Mouse (Mus musculus) erythroblast, embryonic 14.5 days (primary cell): ENCODE measurements around the gene Etv1. TPM values are rescaled to one million over a fixed set of nuclear protein-coding genes. Genes with fewer than 3 reads are reported as not detected.
"Not testable (repeated sequence)": the region's sequence is repeated elsewhere in the genome, so short reads cannot be mapped to it uniquely, and the experiment has no call there.

Source experiments
- H3K27me3 ChIP-seq: 2 replicates; pipeline ENCODE4 v1.6.1; 2012; ENCODE audit warnings: inconsistent platforms; ENCODE audit not compliant: control insufficient read depth
- H3K36me3 ChIP-seq: 2 replicates; pipeline ENCODE4 v1.6.1; 2012; ENCODE audit warnings: mild to moderate bottlenecking, inconsistent platforms; ENCODE audit not compliant: control insufficient read depth
- H3K4me1 ChIP-seq: 2 replicates; pipeline ENCODE4 v1.6.1; 2012; ENCODE audit warnings: inconsistent platforms; ENCODE audit not compliant: control insufficient read depth
- H3K4me3 ChIP-seq: replicated peaks from 2 replicates; pipeline ENCODE3; 2012; ENCODE audit warnings: moderate library complexity, mild to moderate bottlenecking, inconsistent platforms
- H3K9me3 ChIP-seq: 2 replicates; pipeline ENCODE4 v1.6.1; 2012; ENCODE audit warnings: low read length, inconsistent platforms, mixed read lengths; ENCODE audit not compliant: control insufficient read depth
- GATA1 ChIP-seq: IDR thresholded peaks from 2 replicates; pipeline ENCODE4 v1.6.1; 2012; ENCODE audit warnings: low read length, inconsistent platforms, mixed read lengths
- TAL1 ChIP-seq: IDR thresholded peaks from 3 replicates; pipeline ENCODE4 v1.6.1; 2012; ENCODE audit warnings: low read length, inconsistent platforms, mixed read lengths
- polyA plus RNA-seq: library from polyadenylated mRNA; stranded (reverse); fragments of >175 nt; gene quantifications from 2 replicates; pipeline ENCODE4 v1.2.3, GENCODE M21; 2012

Etv1 gene
- polyA plus RNA-seq, 1 experiment, result not detected

DNA sequence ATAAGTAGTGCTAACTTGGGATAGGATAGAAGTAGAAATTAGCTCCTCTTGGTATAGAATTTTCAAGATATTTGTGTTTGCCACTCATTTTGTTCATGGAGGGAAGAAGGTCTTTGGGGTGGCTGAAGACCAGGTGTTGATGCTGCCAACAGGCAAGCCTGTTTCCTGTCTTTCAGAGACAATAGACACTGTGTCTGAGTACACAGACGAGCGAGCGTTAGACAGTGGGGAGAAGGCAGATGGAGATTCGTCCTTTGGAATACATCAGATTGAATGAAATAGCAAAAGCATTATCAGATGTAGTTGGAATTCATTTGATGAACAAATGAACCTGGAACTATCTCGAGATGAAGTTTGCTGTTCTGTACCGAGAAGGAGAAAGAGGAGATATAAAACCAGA is 33.2 kb downstream of the Etv1 start:
- TF ChIP-seq GATA1, result no peak
- TF ChIP-seq TAL1, result no peak
- Histone ChIP-seq H3K4me1 (no peaks in the 10 kb centered on the region), H3K36me3 (no peaks in the 10 kb centered on the region), H3K9me3 (no peaks in the 10 kb centered on the region), H3K4me3 (no peak overlapping the region), H3K27me3 (no peaks in the 10 kb centered on the region)

DNA sequence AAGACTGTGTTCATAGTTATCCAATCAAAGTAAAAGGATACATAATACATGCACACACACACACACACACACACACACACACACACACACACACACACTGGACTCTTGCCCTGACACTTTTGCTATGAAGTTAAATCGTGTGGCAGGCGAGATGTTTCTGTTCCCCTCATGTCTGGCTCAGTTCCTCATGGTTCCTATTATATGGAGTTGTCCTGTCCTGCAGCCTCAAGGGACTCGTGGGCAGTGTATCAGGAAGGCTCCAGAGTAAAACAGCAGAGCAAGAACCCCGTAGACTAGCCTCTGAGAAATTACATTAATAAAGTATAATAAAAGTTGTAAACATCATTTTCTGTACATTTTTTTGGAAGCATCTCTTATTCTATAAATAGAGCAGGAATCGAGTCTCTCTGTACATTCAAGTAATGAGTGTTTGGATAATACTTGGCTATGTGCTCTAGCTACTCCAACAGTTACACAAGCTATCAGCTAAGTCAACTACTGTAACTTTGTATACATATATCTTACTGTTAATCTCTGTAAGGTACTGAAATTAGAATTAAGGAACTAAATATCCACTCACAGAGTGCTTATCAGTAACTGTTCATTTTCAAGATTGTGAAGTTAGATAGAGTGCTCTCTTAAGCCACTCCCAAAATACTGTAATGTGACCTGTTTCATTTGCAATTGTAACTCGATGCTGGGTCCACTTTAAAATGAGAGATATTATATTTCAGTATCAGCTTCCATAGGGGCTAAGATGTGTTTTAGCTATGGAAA is 35.0 kb downstream of the Etv1 start:
- no peaks in the 10 kb centered on the region for H3K9me3 ChIP-seq
- TF ChIP-seq TAL1 (no peak), GATA1 (no peak)
- no peaks in the 10 kb centered on the region for H3K36me3 ChIP-seq
- H3K4me3 ChIP-seq, result no peak overlapping the region
- no peaks in the 10 kb centered on the region for H3K4me1 ChIP-seq
- H3K27me3 ChIP-seq, result no peaks in the 10 kb centered on the region

- no peaks in the 10 kb centered on the region for H3K9me3 ChIP-seq
- no peaks in the 10 kb centered on the region for H3K4me1 ChIP-seq
- no peaks in the 10 kb centered on the region for H3K27me3 ChIP-seq
- TF ChIP-seq GATA1 (no peak), TAL1 (no peak)
- no peaks in the 10 kb centered on the region for H3K36me3 ChIP-seq
- H3K4me3 ChIP-seq, result no peak overlapping the region
These were observed 37.1 kb downstream of the Etv1 start for GRCm38 (mm10) chr12:38816235-38816634.

- TF ChIP-seq GATA1 (no peak), TAL1 (no peak)
- Histone ChIP-seq H3K27me3 (no peaks in the 10 kb centered on the region), H3K9me3 (no peaks in the 10 kb centered on the region), H3K36me3 (no peaks in the 10 kb centered on the region), H3K4me1 (no peaks in the 10 kb centered on the region), H3K4me3 (no peak overlapping the region)
These were observed 39.1 kb downstream of the Etv1 start for GRCm38 (mm10) chr12:38818320-38818719.

DNA sequence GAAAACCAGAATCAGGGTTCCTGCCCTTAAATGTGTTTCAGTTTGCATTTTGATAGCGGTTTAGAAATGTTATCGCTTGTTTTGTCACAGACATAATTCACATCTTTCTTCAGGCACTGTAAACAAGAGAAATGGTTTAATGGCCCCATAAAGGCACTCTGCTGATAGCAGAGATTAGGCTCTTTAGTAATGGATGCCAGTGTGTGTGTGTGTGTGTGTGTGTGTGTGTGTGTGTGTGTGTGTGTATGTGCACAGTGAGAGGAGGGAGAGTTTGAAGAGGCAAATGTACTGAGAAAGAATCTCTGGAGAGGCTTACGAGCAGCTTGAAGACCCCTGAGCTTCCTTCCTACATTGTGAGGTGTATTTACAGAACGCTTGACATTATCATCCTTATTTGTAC is 41.5 kb downstream of the Etv1 start:
- no peaks in the 10 kb centered on the region for H3K27me3 ChIP-seq
- H3K9me3 ChIP-seq, result peaks cover 4% of the 10 kb centered on the region
- H3K36me3 ChIP-seq, result no peaks in the 10 kb centered on the region
- TF ChIP-seq TAL1, result no peak
- no peak for TF ChIP-seq GATA1
- H3K4me1 ChIP-seq, result no peaks in the 10 kb centered on the region
- H3K4me3 ChIP-seq, result no peak overlapping the region

GRCm38 (mm10) chr12:38824405-38824804 is 45.2 kb downstream of the Etv1 start:
- no peak for TF ChIP-seq GATA1
- no peak for TF ChIP-seq TAL1
- no peak overlapping the region for H3K4me3 ChIP-seq
- no peaks in the 10 kb centered on the region for H3K27me3 ChIP-seq
- H3K9me3 ChIP-seq, result peaks cover 4% of the 10 kb centered on the region
- H3K4me1 ChIP-seq, result no peaks in the 10 kb centered on the region
- no peaks in the 10 kb centered on the region for H3K36me3 ChIP-seq

DNA sequence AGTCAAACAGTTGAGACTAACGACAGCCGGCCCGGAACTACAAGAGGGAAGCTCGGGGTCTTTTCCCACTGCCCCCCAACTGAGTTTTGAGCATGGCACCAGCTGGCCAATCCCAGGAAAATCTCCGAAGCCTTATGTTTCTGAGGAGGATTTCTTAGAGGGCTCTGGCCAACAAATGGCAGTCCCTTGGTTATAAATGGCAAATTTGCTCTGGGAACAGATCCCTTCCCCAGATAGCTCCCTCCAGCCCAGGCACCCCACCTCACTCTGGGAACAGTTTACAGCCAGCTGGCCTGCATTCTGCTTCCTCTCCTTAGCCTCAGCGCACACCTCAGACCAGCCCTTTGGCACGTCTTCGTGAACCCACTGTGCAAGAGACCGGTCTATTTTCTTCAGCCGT is 53.8 kb downstream of the Etv1 start:
- Histone ChIP-seq H3K27me3 (no peaks in the 10 kb centered on the region), H3K36me3 (no peaks in the 10 kb centered on the region), H3K4me3 (no peak overlapping the region), H3K4me1 (no peaks in the 10 kb centered on the region), H3K9me3 (peaks cover 3% of the 10 kb centered on the region; the same call in 1 of the 2 replicates)
- TF ChIP-seq TAL1, result no peak

GRCm38 (mm10) chr12:38834581-38834980 is 55.4 kb downstream of the Etv1 start:
- Histone ChIP-seq H3K27me3 (no peaks in the 10 kb centered on the region), H3K4me3 (no peak overlapping the region), H3K9me3 (peaks cover 3% of the 10 kb centered on the region; the same call in 1 of the 2 replicates), H3K4me1 (no peaks in the 10 kb centered on the region), H3K36me3 (no peaks in the 10 kb centered on the region)
- TF ChIP-seq GATA1, result no peak

DNA sequence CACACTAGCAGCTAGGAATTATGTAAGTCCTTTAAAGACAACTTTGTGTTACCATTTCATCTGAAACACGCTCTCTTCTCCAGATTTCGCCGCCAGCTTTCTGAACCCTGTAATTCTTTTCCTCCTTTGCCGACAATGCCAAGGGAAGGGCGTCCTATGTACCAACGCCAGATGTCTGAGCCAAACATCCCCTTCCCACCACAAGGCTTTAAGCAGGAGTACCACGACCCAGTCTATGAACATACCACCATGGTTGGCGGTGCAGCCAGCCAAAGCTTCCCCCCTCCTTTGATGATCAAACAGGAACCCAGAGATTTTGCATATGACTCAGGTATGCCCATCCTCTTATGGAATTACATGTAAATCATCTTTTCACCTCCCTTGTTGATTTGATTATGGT is 55.8 kb downstream of the Etv1 start:
- not testable (repeated sequence) for H3K4me3 ChIP-seq, H3K4me1 ChIP-seq, H3K27me3 ChIP-seq, H3K9me3 ChIP-seq, H3K36me3 ChIP-seq

DNA sequence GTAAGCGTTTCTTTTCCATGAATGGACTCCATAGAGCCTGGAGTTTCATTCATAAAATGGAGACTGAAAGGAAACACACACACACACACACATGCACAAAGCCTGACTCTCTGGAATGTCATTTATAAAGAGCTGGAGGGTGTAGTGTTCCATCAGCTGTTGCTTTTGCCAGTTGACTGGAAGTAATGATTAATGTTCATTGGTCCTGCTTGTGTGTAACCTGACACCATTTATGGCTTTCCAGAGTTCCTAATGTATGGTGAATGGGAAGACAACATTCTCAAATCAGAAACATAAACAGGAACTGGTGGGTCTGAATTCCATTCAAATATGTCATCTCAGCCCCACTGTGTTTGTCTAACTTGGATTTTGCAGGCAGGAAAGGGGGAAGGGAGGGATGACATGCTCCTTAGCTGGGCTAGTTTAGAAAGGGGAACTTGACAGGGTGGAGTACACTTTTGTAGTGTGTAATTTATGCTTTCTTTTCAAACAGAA is 64.7 kb downstream of the Etv1 start:
- no peak overlapping the region for H3K4me3 ChIP-seq
- TF ChIP-seq TAL1 (no peak), GATA1 (no peak)
- no peaks in the 10 kb centered on the region; the same call in 1 of the 2 replicates for H3K9me3 ChIP-seq
- H3K27me3 ChIP-seq, result no peaks in the 10 kb centered on the region
- H3K36me3 ChIP-seq, result no peaks in the 10 kb centered on the region
- no peaks in the 10 kb centered on the region for H3K4me1 ChIP-seq
